Mouse (Mus musculus) kidney, postnatal 4 days (tissue): Measurements from ENCODE around the gene Gm3558.
"Not testable (repeated sequence)": the region's sequence is repeated elsewhere in the genome, so short reads cannot be mapped to it uniquely, and the experiment has no call there.

Source experiments
- DNase-seq, 2 experiments: peaks; one replicate each; pipeline ENCODE4 v3.0.0; 2021; ENCODE audit warnings: mixed read lengths in 2 of 2

Gene Gm3558

DNA sequence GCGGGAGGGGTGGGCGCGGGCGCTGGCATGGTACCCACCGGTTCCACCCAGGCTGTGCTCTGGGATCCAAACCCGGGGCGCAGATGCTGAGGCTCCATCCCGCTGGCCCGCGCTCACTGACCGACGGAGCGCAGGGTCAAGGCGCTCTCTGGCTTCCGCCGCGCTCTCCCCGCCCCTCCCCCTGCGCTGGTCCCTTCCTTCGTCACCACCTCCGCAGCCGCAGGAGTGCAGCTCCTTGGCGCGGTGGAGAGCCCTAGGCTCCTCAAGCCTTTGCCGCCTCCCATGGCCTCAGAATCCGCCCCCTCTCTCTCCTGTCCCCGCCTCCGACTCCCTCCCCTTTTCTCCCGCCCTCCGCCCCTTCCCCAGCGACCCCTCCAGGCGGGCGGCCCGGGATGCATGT is at the start of gene Gm3558:
Gene Gm3558, minus strand, starts transcription at position 185 of the 400 bp plus-strand sequence.
- DNase-seq: peak; percentile 5 to 10

DNA sequence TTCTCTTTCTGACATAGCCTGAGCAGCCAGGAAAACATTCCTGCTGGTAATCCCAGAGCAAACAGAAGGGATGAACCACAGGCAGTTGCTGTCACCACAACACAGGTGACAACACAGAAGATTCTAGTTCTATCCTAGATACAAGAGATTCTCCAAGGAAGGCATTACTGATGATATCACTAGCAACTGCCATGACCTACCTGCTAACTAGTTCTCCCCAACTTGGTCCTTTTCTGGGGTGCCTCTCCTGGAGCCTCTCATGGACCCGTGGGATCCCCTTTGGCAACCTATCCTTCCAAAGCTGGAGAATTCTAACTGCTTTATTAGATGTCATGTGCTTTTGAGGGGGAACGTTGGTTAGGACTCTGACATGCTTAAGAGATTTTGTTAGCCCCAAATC is 27.1 kb upstream of the Gm3558 start, which contains the start of gene Gm10338:
Gene Gm10338, minus strand, starts transcription at position 101 of the 400 bp plus-strand sequence.
- not testable (repeated sequence) for DNase-seq

DNA sequence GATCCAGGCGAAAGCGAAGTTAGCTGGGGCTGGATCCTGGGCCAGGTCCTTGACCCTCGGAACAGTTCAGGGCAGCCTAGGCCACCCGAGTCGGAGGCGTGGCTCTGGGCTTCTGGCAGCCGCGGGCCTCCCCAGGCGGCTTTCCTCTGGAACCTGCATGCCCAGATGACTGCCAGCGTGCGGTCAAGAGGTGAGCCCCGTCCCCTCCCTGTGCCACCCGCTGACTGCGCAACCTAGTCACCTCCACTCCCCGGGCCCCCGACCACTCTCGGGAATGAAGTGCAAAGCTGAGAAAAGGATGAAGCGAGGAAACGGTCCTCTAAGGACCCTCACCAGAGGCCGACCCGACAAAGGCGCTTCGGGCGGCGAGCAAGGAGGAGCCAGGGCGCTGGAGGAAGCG is 476 bp downstream of the Gm3558 start:
- peak; percentile 1 to 2 for DNase-seq

DNA sequence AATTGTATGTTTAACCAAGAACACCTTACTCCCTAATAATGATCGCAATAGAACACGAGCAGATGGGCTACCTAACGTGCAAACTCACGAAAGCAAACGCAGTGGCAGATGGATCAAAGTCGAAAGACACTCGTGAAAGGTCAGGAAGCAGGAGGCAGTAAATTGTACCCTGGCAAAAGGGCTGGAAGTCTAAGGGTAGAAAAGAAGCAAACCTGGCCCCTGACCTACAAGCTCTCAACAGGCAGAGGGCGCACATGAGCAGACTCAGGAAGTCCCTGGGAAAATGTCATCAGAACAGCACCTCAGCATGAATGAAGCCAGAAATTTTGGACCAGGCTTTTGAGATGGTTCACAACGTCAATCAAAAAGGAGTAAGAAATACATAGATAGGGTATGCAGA is 1.1 kb downstream of the Gm3558 start:
- peak; percentile 6 to 8 for DNase-seq
